Mouse (Mus musculus) liver, adult 2 months (tissue): ENCODE measurements around the gene Erich3. TPM values are rescaled to one million over a fixed set of nuclear protein-coding genes. Genes with fewer than 3 reads are reported as not detected.

Experiments used
- DNase-seq: peaks from one replicate; pipeline ENCODE4 v3.0.0-alpha.2; 2011; ENCODE audit warnings: low read depth, low spot score; ENCODE audit errors: extremely low read depth
- H3K27ac ChIP-seq: fragments of 200-500 bp; replicated peaks from 2 replicates; pipeline ENCODE4 v1.5.1; 2012; ENCODE audit warnings: low read depth, mild to moderate bottlenecking, control low read depth, inconsistent platforms, low read length; ENCODE audit not compliant: insufficient read depth
- H3K27me3 ChIP-seq: fragments of 200-500 bp; 2 replicates; pipeline ENCODE4 v1.6.1; 2012; ENCODE audit warnings: mild to moderate bottlenecking, moderate library complexity, low read length, inconsistent platforms; ENCODE audit not compliant: control insufficient read depth, insufficient read depth
- H3K36me3 ChIP-seq: fragments of 200-500 bp; 2 replicates; pipeline ENCODE4 v1.6.1; 2012; ENCODE audit warnings: low read length, inconsistent platforms; ENCODE audit not compliant: control insufficient read depth, insufficient read depth
- H3K4me1 ChIP-seq: fragments of 200-500 bp; 2 replicates; pipeline ENCODE4 v1.6.1; 2011; ENCODE audit warnings: low read length; ENCODE audit not compliant: control insufficient read depth, insufficient read depth
- H3K4me3 ChIP-seq: fragments of 200-500 bp; 2 replicates; pipeline ENCODE4 v1.5.1; 2011; ENCODE audit warnings: low read depth, mild to moderate bottlenecking, control low read depth, low read length, moderate library complexity; ENCODE audit not compliant: insufficient read depth
- H3K79me2 ChIP-seq: fragments of 200-500 bp; 2 replicates; pipeline ENCODE4 v1.6.1; 2012; ENCODE audit warnings: inconsistent platforms, mild to moderate bottlenecking, low read length, moderate library complexity; ENCODE audit not compliant: control insufficient read depth, insufficient read depth
- H3K9ac ChIP-seq: fragments of 200-500 bp; 2 replicates; pipeline ENCODE4 v1.6.1; 2012; ENCODE audit warnings: low read depth, mild to moderate bottlenecking, control low read depth, inconsistent platforms, low read length
- CTCF ChIP-seq: fragments of 200-500 bp; IDR thresholded peaks from 2 replicates; pipeline ENCODE4 v1.5.1; 2011; ENCODE audit warnings: low read depth, low read length, control low read depth
- POLR2A ChIP-seq: fragments of 200-500 bp; IDR thresholded peaks from 2 replicates; pipeline ENCODE4 v1.6.1; 2011; ENCODE audit warnings: low read length, control low read depth; ENCODE audit not compliant: insufficient read depth; ENCODE audit errors: extremely low read depth
- WGBS: fragments of 180-500 bp; shearing (Covaris S2); methylation state at CpG from one replicate; pipeline ENCODE4 v1.1.7; 2018; 5-methylcytosine and 5-hydroxymethylcytosine counted together
- polyA plus RNA-seq: library from polyadenylated mRNA; depleted of rRNA; stranded (reverse); fragments of >200 nt; gene quantifications from 2 replicates; pipeline ENCODE4 v1.2.3, GENCODE M21; 2012
- total RNA-seq: library from RNA; depleted of rRNA; stranded (reverse); fragments of >200 nt; gene quantifications from 2 replicates; pipeline ENCODE4 v1.2.3, GENCODE M21; 2014

The Erich3 gene
- total and polyA plus RNA-seq, 2 experiments, result 0.09 TPM; not detected in 1

GRCm38 (mm10) chr3:154652581-154653420, 10.9 kb upstream of the Erich3 start:
- 43% methylated on average over 24 of the region's 24 CpGs for WGBS
- Histone ChIP-seq H3K27me3 (no peaks in the 10 kb centered on the region), H3K4me3 (no peak overlapping the region), H3K9ac (no peak overlapping the region), H3K36me3 (no peaks in the 10 kb centered on the region), H3K27ac (no peak overlapping the region), H3K4me1 (no peaks in the 10 kb centered on the region), H3K79me2 (no peaks in the 10 kb centered on the region)
- DNase-seq, result peak; percentile 2
- TF ChIP-seq CTCF (peak; percentile 69), POLR2A (no peak)

- 71% methylated on average over 5 of the region's 5 CpGs for WGBS
- no peaks in the 10 kb centered on the region for H3K36me3 ChIP-seq
- H3K79me2 ChIP-seq, result no peaks in the 10 kb centered on the region
- H3K27ac ChIP-seq, result no peak overlapping the region
- no peak for TF ChIP-seq POLR2A
- no peaks in the 10 kb centered on the region for H3K27me3 ChIP-seq
- H3K4me1 ChIP-seq, result no peaks in the 10 kb centered on the region
- no peak overlapping the region for H3K4me3 ChIP-seq
- DNase-seq, result no peak
- no peak overlapping the region for H3K9ac ChIP-seq
Measured at GRCm38 (mm10) chr3:154653454-154653853, 10.2 kb upstream of the Erich3 start.

GRCm38 (mm10) chr3:154654284-154654683, 9.4 kb upstream of the Erich3 start:
- 34% methylated on average over 6 of the region's 6 CpGs for WGBS
- H3K27ac ChIP-seq, result no peak overlapping the region
- no peak overlapping the region for H3K9ac ChIP-seq
- peak; percentile 10 for DNase-seq
- no peaks in the 10 kb centered on the region for H3K27me3 ChIP-seq
- H3K79me2 ChIP-seq, result no peaks in the 10 kb centered on the region
- H3K4me1 ChIP-seq, result no peaks in the 10 kb centered on the region
- H3K36me3 ChIP-seq, result no peaks in the 10 kb centered on the region
- H3K4me3 ChIP-seq, result no peak overlapping the region
- TF ChIP-seq POLR2A, result no peak
- no peak for TF ChIP-seq CTCF

GRCm38 (mm10) chr3:154654901-154655300, 8.8 kb upstream of the Erich3 start:
- WGBS, result 61% methylated on average over 12 of the region's 12 CpGs
- H3K27me3 ChIP-seq, result no peaks in the 10 kb centered on the region
- no peak for TF ChIP-seq POLR2A
- no peak for TF ChIP-seq CTCF
- no peaks in the 10 kb centered on the region for H3K36me3 ChIP-seq
- H3K79me2 ChIP-seq, result no peaks in the 10 kb centered on the region
- no peak overlapping the region for H3K27ac ChIP-seq
- no peak overlapping the region for H3K9ac ChIP-seq
- H3K4me3 ChIP-seq, result no peak overlapping the region
- no peaks in the 10 kb centered on the region for H3K4me1 ChIP-seq
- no peak for DNase-seq

GRCm38 (mm10) chr3:154655711-154656110, 7.9 kb upstream of the Erich3 start:
- no peak overlapping the region for H3K4me3 ChIP-seq
- 85% methylated on average over 5 of the region's 5 CpGs for WGBS
- no peak overlapping the region for H3K9ac ChIP-seq
- no peaks in the 10 kb centered on the region for H3K4me1 ChIP-seq
- no peaks in the 10 kb centered on the region for H3K36me3 ChIP-seq
- no peaks in the 10 kb centered on the region for H3K79me2 ChIP-seq
- H3K27ac ChIP-seq, result no peak overlapping the region
- DNase-seq, result no peak
- H3K27me3 ChIP-seq, result no peaks in the 10 kb centered on the region
- TF ChIP-seq CTCF (no peak), POLR2A (no peak)

- Histone ChIP-seq H3K27ac (no peak overlapping the region), H3K4me3 (no peak overlapping the region), H3K4me1 (no peaks in the 10 kb centered on the region), H3K9ac (no peak overlapping the region), H3K79me2 (no peaks in the 10 kb centered on the region), H3K36me3 (no peaks in the 10 kb centered on the region), H3K27me3 (peaks cover 15% of the 10 kb centered on the region; the same call in 1 of the 2 replicates)
- DNase-seq, result no peak
- WGBS, result 7% methylated on average over 26 of the region's 27 CpGs
- TF ChIP-seq POLR2A, result no peak
- TF ChIP-seq CTCF, result no peak
Measured at GRCm38 (mm10) chr3:154663976-154664581, 420 bp downstream of the Erich3 start.
